Mouse (Mus musculus) kidney, adult 2 months (tissue): Measurements from ENCODE around the gene Sf1. TPM values are rescaled to one million over a fixed set of nuclear protein-coding genes. Genes with fewer than 3 reads are reported as not detected.

Experiments
- DNase-seq: peaks from one replicate; pipeline ENCODE4 v3.0.0; 2021
- H3K27ac ChIP-seq: fragments of 200-500 bp; 2 replicates; pipeline ENCODE4 v1.5.1; 2012; ENCODE audit warnings: low read depth, low read length, control low read depth, inconsistent platforms; ENCODE audit not compliant: insufficient read depth
- H3K27me3 ChIP-seq: fragments of 200-500 bp; replicated peaks from 2 replicates; pipeline ENCODE4 v1.6.1; 2012; ENCODE audit warnings: mild to moderate bottlenecking, moderate library complexity, low read length, inconsistent platforms; ENCODE audit not compliant: control insufficient read depth, insufficient read depth
- H3K36me3 ChIP-seq: fragments of 200-500 bp; 2 replicates; pipeline ENCODE4 v1.6.1; 2012; ENCODE audit warnings: mild to moderate bottlenecking, moderate library complexity, low read length, inconsistent platforms; ENCODE audit not compliant: control insufficient read depth, insufficient read depth
- H3K4me1 ChIP-seq: fragments of 200-500 bp; 2 replicates; pipeline ENCODE4 v1.6.1; 2011; ENCODE audit warnings: low read length; ENCODE audit not compliant: control insufficient read depth, insufficient read depth
- H3K4me3 ChIP-seq: fragments of 200-500 bp; 2 replicates; pipeline ENCODE4 v1.5.1; 2011; ENCODE audit warnings: mild to moderate bottlenecking, low read depth, low read length, control low read depth; ENCODE audit not compliant: insufficient read depth
- CTCF ChIP-seq: fragments of 200-500 bp; conservative IDR thresholded peaks from 2 replicates; pipeline ENCODE4 v1.5.1; 2011; ENCODE audit warnings: low read depth, mild to moderate bottlenecking, control low read depth, low read length, moderate library complexity, mixed read lengths; ENCODE audit not compliant: insufficient read depth, insufficient read length
- POLR2A ChIP-seq: fragments of 200-500 bp; IDR thresholded peaks from one replicate; pipeline ENCODE4 v1.6.1; 2011; ENCODE audit warnings: low read depth, low read length, control low read depth
- WGBS: fragments of 180-500 bp; shearing (Covaris S2); methylation state at CpG from one replicate; pipeline ENCODE4 v1.1.7; 2018; 5-methylcytosine and 5-hydroxymethylcytosine counted together
- polyA plus RNA-seq: library from polyadenylated mRNA; depleted of rRNA; stranded (reverse); fragments of >200 nt; gene quantifications from 2 replicates; pipeline ENCODE4 v1.2.3, GENCODE M21; 2012

Gene Sf1
- polyA plus RNA-seq, 1 experiment: 71.3 TPM

DNA sequence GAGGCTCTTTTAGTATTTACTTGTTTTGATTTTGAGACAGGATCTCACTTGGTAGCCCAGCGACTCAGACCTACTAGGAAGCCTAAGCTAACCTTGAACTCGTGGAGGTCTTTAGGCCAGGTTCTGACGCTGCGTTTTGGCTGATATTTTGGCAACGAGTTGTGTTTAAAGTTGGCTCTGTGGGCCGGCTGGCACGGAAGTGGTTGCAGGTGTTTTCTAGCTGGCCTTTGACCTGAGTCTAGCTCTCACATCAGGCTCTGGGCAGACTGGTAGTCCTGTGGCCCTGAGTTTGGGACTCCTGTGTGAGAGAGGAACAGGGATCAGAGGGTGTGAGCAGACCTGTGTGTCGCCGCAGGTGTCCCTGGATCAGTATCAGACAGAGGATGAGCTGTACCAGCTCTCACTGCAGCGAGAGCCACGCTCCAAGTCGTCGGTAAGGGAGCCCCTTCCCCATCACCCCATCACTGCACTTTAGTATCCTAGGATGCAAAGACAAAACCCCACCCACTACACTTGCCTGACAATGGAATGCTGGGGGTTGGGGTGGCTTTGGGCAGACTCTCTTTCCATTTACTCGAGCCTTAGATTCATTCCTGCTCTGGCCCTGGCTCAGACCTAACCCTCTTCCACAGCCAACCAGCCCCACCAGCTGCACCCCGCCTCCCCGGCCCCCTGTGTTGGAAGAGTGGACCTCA, 44.5 kb downstream of the Sf1 start:
- WGBS: 75% methylated on average over 16 of the region's 16 CpGs
- Histone ChIP-seq H3K27me3 (no peaks in the 10 kb centered on the region), H3K27ac (no peak overlapping the region), H3K4me1 (no peaks in the 10 kb centered on the region), H3K36me3 (no peaks in the 10 kb centered on the region), H3K4me3 (no peak overlapping the region)
- no peak for DNase-seq
- TF ChIP-seq POLR2A (no peak), CTCF (no peak)

- DNase-seq: peak; percentile 43
- H3K27ac ChIP-seq: no peak overlapping the region
- no peaks in the 10 kb centered on the region for H3K36me3 ChIP-seq
- TF ChIP-seq POLR2A: no peak
- TF ChIP-seq CTCF: no peak
- 73% methylated on average over 8 of the region's 8 CpGs for WGBS
- H3K4me1 ChIP-seq: no peaks in the 10 kb centered on the region
- H3K4me3 ChIP-seq: no peak overlapping the region
- H3K27me3 ChIP-seq: no peaks in the 10 kb centered on the region
Observed at GRCm38 (mm10) chr19:6408749-6409148, 45.3 kb downstream of the Sf1 start.

GRCm38 (mm10) chr19:6409176-6409575, 45.7 kb downstream of the Sf1 start:
- Histone ChIP-seq H3K4me1 (no peaks in the 10 kb centered on the region), H3K27me3 (no peaks in the 10 kb centered on the region), H3K36me3 (no peaks in the 10 kb centered on the region), H3K4me3 (no peak overlapping the region), H3K27ac (no peak overlapping the region)
- no peak for TF ChIP-seq POLR2A
- no peak for TF ChIP-seq CTCF
- no peak for DNase-seq
- WGBS: 77% methylated on average over 5 of the region's 5 CpGs

DNA sequence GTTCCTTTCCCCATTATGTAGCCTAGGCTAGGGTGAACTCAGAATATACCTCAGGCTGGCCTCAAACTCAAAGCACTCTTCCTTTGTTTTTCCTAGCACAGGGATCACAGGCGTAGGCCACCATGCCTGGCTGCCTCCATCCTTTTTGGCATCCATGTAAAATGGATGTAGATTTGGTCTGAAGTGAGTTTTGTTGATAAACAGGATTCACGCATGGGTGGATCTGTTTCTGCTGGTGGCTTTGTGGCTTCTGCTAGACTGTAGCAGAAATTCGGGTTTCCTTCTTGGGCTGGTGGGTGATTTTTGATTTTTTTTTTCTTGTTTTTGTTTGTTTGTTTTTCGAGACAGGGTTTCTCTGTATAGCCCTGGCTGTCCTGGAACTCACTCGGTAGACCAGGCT, 46.4 kb downstream of the Sf1 start:
- Histone ChIP-seq H3K36me3 (no peaks in the 10 kb centered on the region), H3K27me3 (no peaks in the 10 kb centered on the region), H3K4me1 (no peaks in the 10 kb centered on the region), H3K4me3 (no peak overlapping the region), H3K27ac (no peak overlapping the region)
- no peak for TF ChIP-seq POLR2A
- TF ChIP-seq CTCF: no peak
- WGBS: 81% methylated on average over 5 of the region's 5 CpGs
- DNase-seq: no peak

GRCm38 (mm10) chr19:6412798-6413197, 49.3 kb downstream of the Sf1 start:
- H3K27ac ChIP-seq: no peak overlapping the region
- DNase-seq: no peak
- TF ChIP-seq POLR2A (no peak), CTCF (no peak)
- H3K27me3 ChIP-seq: no peaks in the 10 kb centered on the region
- H3K4me3 ChIP-seq: no peak overlapping the region
- 39% methylated on average over 14 of the region's 14 CpGs for WGBS
- H3K36me3 ChIP-seq: no peaks in the 10 kb centered on the region
- H3K4me1 ChIP-seq: no peaks in the 10 kb centered on the region

GRCm38 (mm10) chr19:6415454-6415853, 52.0 kb downstream of the Sf1 start:
- peak; percentile 56 for DNase-seq
- H3K27ac ChIP-seq: no peak overlapping the region
- no peaks in the 10 kb centered on the region for H3K27me3 ChIP-seq
- H3K4me3 ChIP-seq: no peak overlapping the region
- no peaks in the 10 kb centered on the region for H3K36me3 ChIP-seq
- WGBS: 58% methylated on average over 6 of the region's 6 CpGs
- TF ChIP-seq CTCF (0 out of 2 replicates have a peak, but pooled peaks have one; percentile 3), POLR2A (no peak)
- H3K4me1 ChIP-seq: no peaks in the 10 kb centered on the region

DNA sequence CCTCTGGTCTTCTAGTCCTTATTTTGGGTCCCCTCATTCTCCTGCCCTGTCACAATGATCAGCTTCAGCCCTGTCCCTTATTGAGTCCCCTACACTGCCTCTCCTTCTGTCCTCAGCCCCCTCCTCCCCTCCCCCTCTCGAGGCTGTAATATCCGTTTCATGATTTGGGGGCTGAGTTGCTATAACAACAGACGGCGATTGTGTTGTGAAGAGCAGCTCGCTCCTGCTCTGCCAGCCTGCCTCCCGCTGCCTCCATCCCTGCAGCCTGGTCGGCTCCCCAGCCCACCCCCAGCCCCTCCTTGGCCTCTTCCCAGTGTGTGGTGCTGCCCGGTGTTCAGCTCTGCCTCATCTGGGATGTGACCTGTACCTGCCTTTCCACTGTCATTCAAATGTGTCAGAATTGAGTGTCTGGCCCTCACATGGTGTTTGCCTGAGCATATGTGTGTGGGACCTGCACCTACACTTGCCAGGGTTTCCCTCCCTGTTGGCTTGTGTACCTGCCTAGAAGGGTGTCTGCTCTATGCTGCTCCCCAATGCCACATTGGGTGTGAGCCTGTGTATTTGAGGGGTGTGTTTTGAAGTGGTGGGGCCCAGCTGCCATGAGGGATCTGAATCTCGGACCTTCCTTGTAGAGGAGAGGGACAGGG, 52.8 kb downstream of the Sf1 start:
- Histone ChIP-seq H3K27me3 (no peaks in the 10 kb centered on the region), H3K4me1 (no peaks in the 10 kb centered on the region), H3K27ac (no peak overlapping the region), H3K36me3 (no peaks in the 10 kb centered on the region), H3K4me3 (no peak overlapping the region)
- no peak for TF ChIP-seq POLR2A
- TF ChIP-seq CTCF: no peak
- no peak for DNase-seq
- WGBS: 48% methylated on average over 9 of the region's 9 CpGs
